Mouse (Mus musculus): ENCODE results near the gene Il22ra1.

Gene Il22ra1

GRCm38 (mm10) chr4:135736903-135737302 is 8.9 kb downstream of the Il22ra1 start:
- DNase-seq: no peak

- no peak for DNase-seq
Measured at GRCm38 (mm10) chr4:135738237-135738636, 10.3 kb downstream of the Il22ra1 start.

- DNase-seq: no peak
Measured at GRCm38 (mm10) chr4:135739148-135739547, 11.2 kb downstream of the Il22ra1 start.

- no peak for DNase-seq
Measured at GRCm38 (mm10) chr4:135739672-135740071, 11.7 kb downstream of the Il22ra1 start.

- no peak for DNase-seq
Measured at GRCm38 (mm10) chr4:135743520-135743919, 15.5 kb downstream of the Il22ra1 start.

GRCm38 (mm10) chr4:135744726-135745448 is 16.9 kb downstream of the Il22ra1 start:
- DNase-seq: no peak

- DNase-seq: no peak
Measured at GRCm38 (mm10) chr4:135745613-135746012, 17.6 kb downstream of the Il22ra1 start.

GRCm38 (mm10) chr4:135750896-135751295 is 22.9 kb downstream of the Il22ra1 start:
- DNase-seq: no peak

GRCm38 (mm10) chr4:135752106-135752778 is 24.3 kb downstream of the Il22ra1 start:
- DNase-seq: no peak

GRCm38 (mm10) chr4:135752779-135753164 is 24.8 kb downstream of the Il22ra1 start:
- no peak for DNase-seq

- DNase-seq: no peak
Measured at GRCm38 (mm10) chr4:135758331-135758730, 30.4 kb downstream of the Il22ra1 start.

- DNase-seq: no peak
Measured at GRCm38 (mm10) chr4:135758825-135759224, 30.9 kb downstream of the Il22ra1 start.

GRCm38 (mm10) chr4:135759356-135759976 is 31.5 kb downstream of the Il22ra1 start, which contains the start of gene Myom3:
Gene Myom3 (plus strand): TSS chr4:135759715.
- DNase-seq: no peak

GRCm38 (mm10) chr4:135761048-135761447 is 33.1 kb downstream of the Il22ra1 start:
- no peak for DNase-seq

- DNase-seq: no peak
Measured at GRCm38 (mm10) chr4:135761569-135761968, 33.6 kb downstream of the Il22ra1 start.

GRCm38 (mm10) chr4:135762251-135762906 is 34.4 kb downstream of the Il22ra1 start:
- DNase-seq: peak; percentile 24

GRCm38 (mm10) chr4:135764700-135765099 is 36.7 kb downstream of the Il22ra1 start:
- no peak for DNase-seq

- DNase-seq: no peak
Measured at GRCm38 (mm10) chr4:135765707-135766106, 37.7 kb downstream of the Il22ra1 start.

- DNase-seq: no peak
Measured at GRCm38 (mm10) chr4:135766976-135767375, 39.0 kb downstream of the Il22ra1 start.

- peak; percentile 9 for DNase-seq
Measured at GRCm38 (mm10) chr4:135768572-135769526, 40.9 kb downstream of the Il22ra1 start.

- no peak for DNase-seq
Measured at GRCm38 (mm10) chr4:135770611-135771305, 42.8 kb downstream of the Il22ra1 start.

Measured in right cerebral cortex, adult 18-20 months (tissue).